Mouse (Mus musculus) large intestine, adult 2 months (tissue): ENCODE measurements around the gene Pigb. TPM values are rescaled to one million over a fixed set of nuclear protein-coding genes. Genes with fewer than 3 reads are reported as not detected.

ENCODE experiments used
- DNase-seq: peaks from one replicate; pipeline ENCODE4 v3.0.0-alpha.2; 2012; ENCODE audit warnings: low read depth, low spot score
- WGBS: fragments of 180-500 bp; shearing (Covaris S2); methylation state at CpG from one replicate; pipeline ENCODE4 v1.1.7; 2018; 5-methylcytosine and 5-hydroxymethylcytosine counted together
- polyA plus RNA-seq: library from polyadenylated mRNA; depleted of rRNA; stranded (reverse); fragments of >200 nt; gene quantifications from 2 replicates; pipeline ENCODE4 v1.2.3, GENCODE M21; 2012

Pigb gene
- polyA plus RNA-seq, 1 experiment: 5.8 TPM

GRCm38 (mm10) chr9:73001314-73002011 lies 38.7 kb downstream of the Pigb start:
- 88% methylated on average over 13 of the region's 13 CpGs for WGBS
- no peak for DNase-seq

GRCm38 (mm10) chr9:73000487-73000886 lies 39.7 kb downstream of the Pigb start:
- DNase-seq: no peak
- WGBS: 61% methylated on average over 2 of the region's 2 CpGs

- 82% methylated on average over 7 of the region's 7 CpGs for WGBS
Observed at GRCm38 (mm10) chr9:72996806-72997205, 43.4 kb downstream of the Pigb start.

GRCm38 (mm10) chr9:72996167-72996566 lies 44.0 kb downstream of the Pigb start:
- DNase-seq: no peak

More at GRCm38 (mm10) chr9:72996806-72997205, 43.4 kb downstream of the Pigb start:
- DNase-seq: no peak

- DNase-seq: no peak
- WGBS: 87% methylated on average over 5 of the region's 5 CpGs
Observed at GRCm38 (mm10) chr9:72992576-72992975, 47.6 kb downstream of the Pigb start.

GRCm38 (mm10) chr9:72991420-72991819 lies 48.8 kb downstream of the Pigb start:
- 92% methylated on average over 2 of the region's 2 CpGs for WGBS
- no peak for DNase-seq

- no peak for DNase-seq
Observed at GRCm38 (mm10) chr9:72988706-72989105, 51.5 kb downstream of the Pigb start.

GRCm38 (mm10) chr9:72987703-72988102 lies 52.5 kb downstream of the Pigb start:
- no peak for DNase-seq
- 60% methylated on average over 3 of the region's 3 CpGs for WGBS

More at GRCm38 (mm10) chr9:72988706-72989105, 51.5 kb downstream of the Pigb start:
- WGBS: 88% methylated on average over 5 of the region's 5 CpGs

- WGBS: under 1% methylated on average over 88 of the region's 88 CpGs
- DNase-seq: peak; percentile 89
Observed at GRCm38 (mm10) chr9:72985250-72986220, 54.6 kb downstream of the Pigb start, which contains the start of the genes Ccpg1os and Ccpg1. Gene Ccpg1os, minus strand, starts transcription at chr9:72985382. Gene Ccpg1, plus strand, starts transcription at chr9:72985429.

GRCm38 (mm10) chr9:72983066-72983465 lies 57.1 kb downstream of the Pigb start:
- no peak for DNase-seq
- 66% methylated on average over 2 of the region's 2 CpGs for WGBS

GRCm38 (mm10) chr9:72975242-72975641 lies 64.9 kb downstream of the Pigb start:
- 90% methylated on average over 1 of the region's 1 CpGs for WGBS

GRCm38 (mm10) chr9:72974734-72975133 lies 65.4 kb downstream of the Pigb start:
- DNase-seq: no peak
- WGBS: 94% methylated on average over 5 of the region's 5 CpGs

More at GRCm38 (mm10) chr9:72975242-72975641, 64.9 kb downstream of the Pigb start:
- no peak for DNase-seq

- no peak for DNase-seq
Observed at GRCm38 (mm10) chr9:72972984-72973383, 67.2 kb downstream of the Pigb start.

- WGBS: 84% methylated on average over 5 of the region's 5 CpGs
- no peak for DNase-seq
Observed at GRCm38 (mm10) chr9:72972435-72972834, 67.7 kb downstream of the Pigb start.

- WGBS: 69% methylated on average over 7 of the region's 7 CpGs
- no peak for DNase-seq
Observed at GRCm38 (mm10) chr9:72969874-72970273, 70.3 kb downstream of the Pigb start.

- DNase-seq: no peak
- WGBS: 23% methylated on average over 11 of the region's 11 CpGs
Observed at GRCm38 (mm10) chr9:72968349-72969061, 71.7 kb downstream of the Pigb start.

- 70% methylated on average over 15 of the region's 15 CpGs for WGBS
- DNase-seq: no peak
Observed at GRCm38 (mm10) chr9:72961959-72962358, 78.2 kb downstream of the Pigb start.

GRCm38 (mm10) chr9:72961346-72961745 lies 78.8 kb downstream of the Pigb start:
- WGBS: 67% methylated on average over 8 of the region's 8 CpGs
- no peak for DNase-seq

GRCm38 (mm10) chr9:72958521-72959450 lies 81.4 kb downstream of the Pigb start, which contains the start of the genes Dyx1c1 and Gm44503:
Gene Dyx1c1, plus strand, starts transcription at chr9:72958785.
Gene Gm44503, plus strand, starts transcription at chr9:72958852.
- DNase-seq: peak; percentile 31
- WGBS: 2% methylated on average over 43 of the region's 43 CpGs
